Mouse (Mus musculus) embryonic facial prominence, embryonic 12.5 days (tissue): ENCODE measurements around the gene 2410015M20Rik. TPM values are rescaled to one million over a fixed set of nuclear protein-coding genes. Genes with fewer than 3 reads are reported as not detected.

Experiments
- ATAC-seq: fragments of 200-750 bp; cut with Nextera tagmentation; 2 replicates; pipeline ENCODE4 v1.8.0; 2017; ENCODE audit not compliant: insufficient number of reproducible peaks, insufficient read depth, low FRiP score, low TSS enrichment
- H3K27ac ChIP-seq: fragments of 300-500 bp; sonication (generic); 2 replicates; pipeline ENCODE4 v1.5.1; 2016; ENCODE audit warnings: mild to moderate bottlenecking
- H3K27me3 ChIP-seq: fragments of 300-500 bp; sonication (generic); 2 replicates; pipeline ENCODE4 v1.6.1; 2016; ENCODE audit warnings: mild to moderate bottlenecking, moderate library complexity
- H3K36me3 ChIP-seq: fragments of 300-500 bp; sonication (generic); 2 replicates; pipeline ENCODE4 v1.6.1; 2016; ENCODE audit warnings: mild to moderate bottlenecking
- H3K4me1 ChIP-seq: fragments of 300-500 bp; sonication (generic); 2 replicates; pipeline ENCODE4 v1.6.1; 2016
- H3K4me2 ChIP-seq: fragments of 300-500 bp; sonication (generic); replicated peaks from 2 replicates; pipeline ENCODE4 v1.6.1; 2016; ENCODE audit warnings: mild to moderate bottlenecking, moderate library complexity
- H3K4me3 ChIP-seq: fragments of 300-500 bp; sonication (generic); 2 replicates; pipeline ENCODE4 v1.5.1; 2016; ENCODE audit warnings: mild to moderate bottlenecking
- H3K9ac ChIP-seq: fragments of 300-500 bp; sonication (generic); 2 replicates; pipeline ENCODE4 v1.6.1; 2016; ENCODE audit warnings: mild to moderate bottlenecking, moderate library complexity
- H3K9me3 ChIP-seq: fragments of 300-500 bp; sonication (generic); 2 replicates; pipeline ENCODE4 v1.6.1; 2016; ENCODE audit warnings: mild to moderate bottlenecking, moderate library complexity
- WGBS: fragments of 180-500 bp; shearing (Covaris S2); methylation state at CpG from one replicate; pipeline ENCODE4 v1.1.7; 2016; 5-methylcytosine and 5-hydroxymethylcytosine counted together
- polyA plus RNA-seq: library from polyadenylated mRNA; unstranded; fragments of >200 nt; fragmentation: Nextera tagmentation; extraction: Ambion mirVana; gene quantifications from 2 replicates; pipeline ENCODE4 v1.2.1, GENCODE M21; 2016

Gene 2410015M20Rik
- polyA plus RNA-seq, 1 experiment from 2014 or later, result 208 TPM

DNA sequence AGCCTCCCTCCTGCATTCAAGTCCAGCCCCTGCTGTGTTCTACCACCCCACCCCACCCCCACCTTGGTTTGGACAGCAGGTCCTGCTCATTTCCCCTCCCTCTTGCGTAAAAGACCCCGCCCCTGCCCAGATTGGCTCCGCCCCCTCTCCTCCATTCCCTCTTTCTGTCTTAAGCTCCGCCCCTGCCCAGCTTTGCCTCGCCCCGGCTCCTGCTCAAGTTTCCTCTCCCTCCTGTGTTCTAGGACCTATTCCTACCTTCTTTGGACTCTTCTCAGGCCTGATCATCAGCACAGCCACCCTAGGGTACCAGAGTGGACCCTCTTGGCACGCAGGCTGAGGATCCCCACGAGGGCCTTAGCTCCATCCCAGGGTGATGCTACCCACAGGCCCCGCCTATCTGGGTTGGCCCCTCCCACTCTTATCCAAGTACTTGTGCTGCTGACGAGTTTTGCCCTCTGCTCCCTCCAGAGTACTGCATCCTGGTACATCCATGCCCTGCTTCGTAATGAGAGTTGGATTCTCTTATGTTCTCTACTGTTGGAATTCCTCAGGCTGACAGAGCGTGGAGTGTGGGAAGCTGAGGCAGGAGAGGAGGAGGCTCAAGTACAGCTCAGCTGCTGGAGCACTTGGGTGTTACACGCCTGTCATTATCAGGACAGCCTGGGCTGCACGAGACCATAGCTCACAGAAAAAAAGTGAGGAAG lies 2.4 kb upstream of the 2410015M20Rik start:
- Histone ChIP-seq H3K27ac (no peak overlapping the region), H3K27me3 (no peaks in the 10 kb centered on the region), H3K4me3 (no peak overlapping the region), H3K4me1 (peaks cover 31% of the 10 kb centered on the region), H3K9ac (0 out of 2 replicates have a peak overlapping the region, but pooled peaks have one; percentile 2), H3K4me2 (no peak overlapping the region), H3K9me3 (no peaks in the 10 kb centered on the region), H3K36me3 (peaks cover 36% of the 10 kb centered on the region)
- ATAC-seq, result no peak
- 16% methylated on average over 14 of the region's 14 CpGs for WGBS

GRCm38 (mm10) chr17:56611323-56611722 lies 1.8 kb upstream of the 2410015M20Rik start:
- Histone ChIP-seq H3K27me3 (no peaks in the 10 kb centered on the region), H3K4me2 (no peak overlapping the region), H3K4me3 (0 out of 2 replicates have a peak overlapping the region, but pooled peaks have one; percentile 6), H3K9ac (no peak overlapping the region), H3K36me3 (peaks cover 36% of the 10 kb centered on the region), H3K9me3 (no peaks in the 10 kb centered on the region), H3K4me1 (peaks cover 31% of the 10 kb centered on the region), H3K27ac (no peak overlapping the region)
- no peak for ATAC-seq
- 75% methylated on average over 2 of the region's 2 CpGs for WGBS

GRCm38 (mm10) chr17:56608699-56609098 lies 872 bp downstream of the 2410015M20Rik start:
- peaks cover 39% of the 10 kb centered on the region for H3K36me3 ChIP-seq
- no peak for ATAC-seq
- H3K27ac ChIP-seq, result peak overlapping the region; percentile 1; the same call in 1 of the 2 replicates
- H3K4me3 ChIP-seq, result peak overlapping the region; percentile 46
- WGBS, result 56% methylated on average over 5 of the region's 5 CpGs
- H3K27me3 ChIP-seq, result no peaks in the 10 kb centered on the region
- H3K9ac ChIP-seq, result peak overlapping the region; percentile 52
- H3K4me1 ChIP-seq, result peaks cover 16% of the 10 kb centered on the region
- peak overlapping the region; percentile 78 for H3K4me2 ChIP-seq
- H3K9me3 ChIP-seq, result no peaks in the 10 kb centered on the region

DNA sequence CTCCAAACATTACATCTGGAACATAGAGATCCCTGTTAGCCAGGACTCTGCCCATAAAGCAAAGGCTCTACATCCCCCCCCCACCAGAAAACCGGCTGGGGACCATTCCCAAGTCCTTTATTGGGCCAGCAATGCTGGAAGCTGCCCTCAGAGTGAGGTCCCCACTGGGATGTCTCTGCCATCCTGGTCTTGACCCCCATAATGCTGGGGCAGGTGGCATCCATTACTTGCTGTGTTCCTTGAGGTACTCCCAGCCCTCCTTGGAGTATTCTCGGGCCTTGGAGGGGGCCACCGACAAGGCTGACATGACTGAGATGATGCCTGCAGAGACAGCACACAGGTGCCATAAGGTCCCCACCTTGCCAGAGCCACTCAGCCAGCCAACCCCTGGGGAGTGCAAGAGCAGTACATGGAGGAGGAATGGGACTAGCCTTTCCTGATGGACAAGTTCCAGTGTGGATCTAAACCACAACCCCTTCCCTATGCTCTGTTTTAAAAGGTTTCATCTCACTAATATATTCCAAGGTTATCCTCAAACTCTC lies 2.0 kb downstream of the 2410015M20Rik start:
- H3K27ac ChIP-seq, result no peak overlapping the region
- H3K4me2 ChIP-seq, result no peak overlapping the region
- H3K36me3 ChIP-seq, result peaks cover 50% of the 10 kb centered on the region
- no peaks in the 10 kb centered on the region for H3K9me3 ChIP-seq
- H3K9ac ChIP-seq, result no peak overlapping the region
- no peak overlapping the region for H3K4me3 ChIP-seq
- no peaks in the 10 kb centered on the region for H3K27me3 ChIP-seq
- peaks cover 16% of the 10 kb centered on the region for H3K4me1 ChIP-seq
- WGBS, result 75% methylated on average over 3 of the region's 3 CpGs
- no peak for ATAC-seq

DNA sequence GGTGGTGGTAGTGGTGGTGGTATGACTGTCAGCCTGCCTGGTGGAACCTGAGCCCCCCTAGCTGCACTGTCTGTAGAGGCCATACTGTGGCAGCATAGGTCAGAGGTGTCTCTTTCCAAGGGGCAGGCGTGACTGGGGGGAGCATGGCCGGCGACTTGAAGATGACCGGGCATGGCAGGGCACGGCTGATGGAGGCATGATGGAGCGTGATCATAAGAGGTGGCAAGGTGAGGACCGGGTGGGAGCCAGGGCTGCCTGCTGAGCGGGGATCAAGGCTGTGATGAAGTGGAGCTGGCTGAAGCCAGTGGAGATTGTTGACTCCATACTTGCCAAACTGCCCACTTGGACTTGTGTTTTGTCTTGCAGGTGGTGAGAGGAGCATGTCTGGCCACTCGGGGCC lies 4.1 kb downstream of the 2410015M20Rik start:
- 89% methylated on average over 9 of the region's 9 CpGs for WGBS

GRCm38 (mm10) chr17:56604422-56604821 lies 5.1 kb downstream of the 2410015M20Rik start:
- Histone ChIP-seq H3K27ac (no peak overlapping the region), H3K4me1 (peaks cover 8% of the 10 kb centered on the region), H3K27me3 (no peaks in the 10 kb centered on the region), H3K36me3 (peaks cover 82% of the 10 kb centered on the region), H3K9ac (no peak overlapping the region), H3K9me3 (no peaks in the 10 kb centered on the region), H3K4me3 (no peak overlapping the region), H3K4me2 (no peak overlapping the region)
- no peak for ATAC-seq
- 86% methylated on average over 3 of the region's 3 CpGs for WGBS

More for the DNA sequence above, 4.1 kb downstream of the 2410015M20Rik start:
- Histone ChIP-seq H3K9ac (no peak overlapping the region), H3K27ac (no peak overlapping the region), H3K4me3 (no peak overlapping the region), H3K4me1 (peaks cover 11% of the 10 kb centered on the region), H3K9me3 (no peaks in the 10 kb centered on the region), H3K4me2 (no peak overlapping the region), H3K36me3 (peaks cover 72% of the 10 kb centered on the region), H3K27me3 (no peaks in the 10 kb centered on the region)
- ATAC-seq, result no peak

- Histone ChIP-seq H3K9ac (no peak overlapping the region), H3K4me2 (no peak overlapping the region), H3K9me3 (no peaks in the 10 kb centered on the region), H3K27ac (no peak overlapping the region), H3K4me3 (no peak overlapping the region), H3K36me3 (peaks cover 85% of the 10 kb centered on the region), H3K4me1 (peaks cover 8% of the 10 kb centered on the region), H3K27me3 (no peaks in the 10 kb centered on the region)
- WGBS, result 89% methylated on average over 9 of the region's 9 CpGs
- ATAC-seq, result no peak
Measured at GRCm38 (mm10) chr17:56604070-56604380, 5.5 kb downstream of the 2410015M20Rik start.

DNA sequence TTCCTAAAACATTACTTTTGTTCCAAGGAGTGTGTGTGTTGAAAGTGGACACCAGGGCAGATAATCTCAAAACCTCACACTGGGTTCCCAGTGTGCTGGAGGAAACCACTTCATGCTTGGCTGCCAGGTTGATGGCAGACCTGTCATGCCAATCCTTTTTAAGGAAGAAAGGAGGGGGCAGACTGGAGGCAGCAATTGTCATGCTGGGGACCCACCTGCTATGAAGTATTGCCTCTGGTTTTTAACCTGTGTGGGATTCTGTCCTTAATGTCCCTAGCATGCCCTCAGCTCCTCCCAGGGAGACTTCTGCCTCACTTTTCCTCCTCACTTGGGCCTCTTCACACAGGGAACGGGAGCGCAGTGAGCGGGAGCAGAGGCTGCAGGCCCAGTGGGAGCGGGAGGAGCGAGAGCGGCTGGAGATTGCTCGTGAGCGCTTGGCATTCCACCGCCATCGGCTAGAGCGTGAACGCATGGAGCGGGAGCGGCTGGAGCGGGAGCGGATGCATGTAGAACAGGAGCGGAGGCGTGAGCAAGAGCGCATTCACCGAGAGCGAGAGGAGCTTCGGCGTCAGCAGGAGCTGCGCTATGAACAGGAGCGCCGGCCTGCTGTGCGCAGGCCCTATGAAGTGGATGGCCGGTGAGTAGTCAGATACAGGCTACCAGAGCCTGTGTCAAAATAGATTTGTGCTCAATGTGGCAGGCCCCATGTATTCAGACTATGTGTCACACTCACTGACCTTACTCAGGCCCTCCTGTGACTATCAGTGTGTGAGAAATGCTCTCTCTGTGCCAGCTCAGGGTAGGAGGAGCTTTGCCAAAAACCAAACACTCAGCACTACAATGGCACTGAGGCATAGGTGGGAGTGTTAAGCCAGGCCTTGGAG lies 6.1 kb downstream of the 2410015M20Rik start:
- Histone ChIP-seq H3K27ac (no peak overlapping the region), H3K4me1 (peaks cover 2% of the 10 kb centered on the region), H3K9me3 (no peaks in the 10 kb centered on the region), H3K9ac (no peak overlapping the region), H3K4me2 (no peak overlapping the region), H3K36me3 (peaks cover 85% of the 10 kb centered on the region), H3K4me3 (no peak overlapping the region), H3K27me3 (no peaks in the 10 kb centered on the region)
- WGBS, result 94% methylated on average over 28 of the region's 28 CpGs
- no peak for ATAC-seq

DNA sequence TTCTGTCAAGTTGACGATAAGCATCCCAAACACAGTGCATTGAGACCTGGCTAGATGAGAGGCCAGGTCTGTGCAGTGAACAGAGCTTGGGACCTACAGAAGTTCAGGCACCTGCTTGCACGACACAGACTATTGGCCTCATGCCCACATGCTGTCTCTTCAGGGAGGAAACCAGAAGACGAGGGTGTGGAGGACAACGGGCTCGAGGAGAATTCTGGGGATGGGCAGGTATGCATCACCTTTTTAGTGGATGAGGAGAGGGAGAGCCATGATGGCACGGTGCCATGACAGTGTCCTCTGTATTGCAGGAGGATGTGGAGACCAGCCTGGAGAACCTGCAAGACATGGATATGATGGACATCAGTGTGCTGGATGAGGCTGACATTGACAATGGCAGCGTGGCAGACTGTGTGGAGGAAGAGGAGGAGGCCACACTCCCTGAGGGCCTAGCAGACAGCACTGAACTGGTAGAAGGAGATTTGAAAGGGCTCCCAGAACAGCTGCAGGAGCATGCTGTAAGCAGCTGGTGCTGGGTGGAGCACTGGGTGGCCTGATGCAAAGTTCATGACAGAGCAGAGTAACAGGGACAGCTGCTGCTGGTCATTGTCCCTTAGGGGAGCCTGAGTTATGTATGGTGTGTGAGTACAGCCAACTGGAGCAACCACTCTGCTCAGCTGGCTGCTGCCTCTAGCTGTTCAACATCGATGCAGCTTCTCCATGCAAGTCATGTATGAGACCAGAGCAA lies 15.9 kb downstream of the 2410015M20Rik start:
- Histone ChIP-seq H3K36me3 (peaks cover 94% of the 10 kb centered on the region), H3K9me3 (no peaks in the 10 kb centered on the region), H3K27ac (no peak overlapping the region), H3K4me2 (no peak overlapping the region), H3K27me3 (no peaks in the 10 kb centered on the region), H3K9ac (no peak overlapping the region), H3K4me3 (no peak overlapping the region), H3K4me1 (no peaks in the 10 kb centered on the region)
- peak; percentile 32; the same call in 1 of the 2 replicates for ATAC-seq
- 93% methylated on average over 8 of the region's 8 CpGs for WGBS

DNA sequence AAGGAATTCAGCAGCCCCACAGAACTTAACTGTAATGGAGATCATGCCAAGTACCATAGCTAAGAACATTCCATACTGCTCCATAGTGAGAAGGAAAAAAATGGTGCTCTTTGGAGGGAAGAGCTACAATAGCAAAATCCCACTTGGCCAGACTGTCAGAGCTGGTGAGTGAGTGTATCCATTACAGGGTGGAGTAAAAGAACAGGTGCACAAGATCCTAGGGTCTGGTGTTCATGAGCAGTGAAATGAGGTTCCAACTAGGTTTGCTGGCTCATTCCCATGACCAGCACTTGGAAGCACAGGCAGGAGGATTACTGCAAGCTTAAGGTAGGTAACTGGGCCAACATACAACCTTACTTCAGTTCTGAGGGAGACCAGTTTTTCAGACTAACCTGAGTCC lies 17.0 kb downstream of the 2410015M20Rik start:
- Histone ChIP-seq H3K27me3 (no peaks in the 10 kb centered on the region), H3K9me3 (no peaks in the 10 kb centered on the region), H3K4me1 (peaks cover 2% of the 10 kb centered on the region), H3K4me2 (no peak overlapping the region), H3K36me3 (peaks cover 98% of the 10 kb centered on the region), H3K4me3 (no peak overlapping the region), H3K9ac (no peak overlapping the region), H3K27ac (no peak overlapping the region)
- ATAC-seq, result no peak

- no peaks in the 10 kb centered on the region for H3K27me3 ChIP-seq
- no peaks in the 10 kb centered on the region for H3K9me3 ChIP-seq
- no peak overlapping the region for H3K4me2 ChIP-seq
- no peak overlapping the region for H3K9ac ChIP-seq
- peaks cover 20% of the 10 kb centered on the region for H3K4me1 ChIP-seq
- H3K27ac ChIP-seq, result no peak overlapping the region
- H3K36me3 ChIP-seq, result peaks cover 75% of the 10 kb centered on the region
- H3K4me3 ChIP-seq, result no peak overlapping the region
- WGBS, result 89% methylated on average over 4 of the region's 4 CpGs
- no peak for ATAC-seq
Measured at GRCm38 (mm10) chr17:56588921-56589320, 20.6 kb downstream of the 2410015M20Rik start.
